Mouse (Mus musculus): ENCODE data around the gene Cradd. TPM values are rescaled to one million over a fixed set of nuclear protein-coding genes. Genes with fewer than 3 reads are reported as not detected.
A peak's percentile ranks its signal among the peaks of the same experiment; 100 is the strongest.

Cradd gene
- polyA plus RNA-seq, 1 experiment from 2014 or later, result 12.9 TPM

DNA sequence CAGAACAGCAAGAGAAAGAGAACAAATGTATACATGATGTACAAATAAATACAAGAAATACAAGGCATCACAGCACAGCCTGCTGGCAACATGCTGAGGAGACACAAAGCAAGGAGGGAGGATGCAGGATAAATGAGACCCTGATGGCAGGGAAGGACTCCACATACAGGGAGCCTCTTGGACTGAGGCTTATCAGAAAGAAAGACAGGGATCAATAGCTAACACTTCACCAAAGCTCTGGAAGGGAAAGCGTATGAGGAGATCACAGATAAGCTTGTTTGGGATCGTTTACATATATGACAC, 78.3 kb downstream of the Cradd start:
- Histone ChIP-seq H3K4me1 (peaks cover 19% of the 10 kb centered on the region), H3K4me2 (no peak overlapping the region), H3K4me3 (no peak overlapping the region), H3K27me3 (no peaks in the 10 kb centered on the region), H3K9ac (no peak overlapping the region), H3K9me3 (no peaks in the 10 kb centered on the region), H3K27ac (0 out of 2 replicates have a peak overlapping the region, but pooled peaks have one; percentile 37), H3K36me3 (no peaks in the 10 kb centered on the region)
- peak; percentile 38; the same call in 1 of the 2 replicates for ATAC-seq (ENCODE audit: borderline replicate concordance, extremely low read depth, low FRiP score, low TSS enrichment)
- WGBS, result 28% methylated on average over 2 of the region's 2 CpGs

GRCm38 (mm10) chr10:95244961-95245679, 78.8 kb downstream of the Cradd start:
- WGBS, result 55% methylated on average over 22 of the region's 23 CpGs
- 0 out of 2 replicates have a peak, but pooled peaks have one; percentile 13 for ATAC-seq (ENCODE audit: borderline replicate concordance, extremely low read depth, low FRiP score, low TSS enrichment)

DNA sequence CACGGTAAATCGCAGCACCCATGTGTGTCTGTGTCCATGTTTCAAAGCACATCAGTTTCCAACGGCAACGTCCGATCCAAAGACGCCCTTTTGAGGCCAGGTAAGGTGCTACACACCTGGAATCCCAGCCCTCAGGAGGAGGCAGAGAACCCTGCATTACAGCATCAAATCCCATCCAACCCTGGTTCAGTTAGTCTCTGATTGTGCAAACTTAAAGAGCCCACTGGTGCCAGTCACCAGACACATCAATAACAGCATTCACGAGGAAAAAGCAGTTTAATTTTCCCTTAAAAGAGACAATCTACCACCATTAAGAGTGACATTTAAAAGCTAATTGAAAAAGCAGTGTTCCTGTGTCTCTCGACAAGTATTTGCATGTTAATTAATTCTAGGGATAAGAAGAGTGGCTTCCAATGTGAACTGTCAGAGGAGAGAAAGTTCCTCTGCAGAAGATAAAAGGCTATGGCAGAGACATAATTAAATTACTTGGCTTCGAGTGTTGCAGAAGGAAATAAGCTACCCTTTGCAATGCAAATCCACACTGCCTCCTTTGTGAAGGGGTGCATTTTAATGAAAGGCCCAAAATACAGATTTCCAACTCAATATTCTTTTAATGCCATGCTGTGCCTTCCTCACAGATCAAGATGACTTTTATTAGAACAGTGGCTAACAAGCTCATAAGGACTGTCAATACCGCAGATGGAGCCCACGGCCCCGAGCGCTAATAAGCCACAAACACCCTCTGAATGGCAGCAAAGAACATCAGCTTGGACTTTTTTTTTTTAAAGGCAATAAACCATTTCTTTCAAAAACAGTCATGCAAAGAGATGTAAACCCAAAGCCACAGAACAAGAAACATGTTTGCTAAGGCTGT, 84.5 kb downstream of the Cradd start:
- no peak overlapping the region for H3K4me3 ChIP-seq
- H3K27me3 ChIP-seq, result no peaks in the 10 kb centered on the region
- no peak for ATAC-seq (ENCODE audit: borderline replicate concordance, extremely low read depth, low FRiP score, low TSS enrichment)
- 64% methylated on average over 13 of the region's 13 CpGs for WGBS
- no peaks in the 10 kb centered on the region for H3K36me3 ChIP-seq
- no peak overlapping the region for H3K4me2 ChIP-seq
- H3K27ac ChIP-seq, result no peak overlapping the region
- no peaks in the 10 kb centered on the region for H3K9me3 ChIP-seq
- H3K4me1 ChIP-seq, result peaks cover 16% of the 10 kb centered on the region; the same call in 1 of the 2 replicates
- H3K9ac ChIP-seq, result no peak overlapping the region

More at GRCm38 (mm10) chr10:95244961-95245679, 78.8 kb downstream of the Cradd start:
- Histone ChIP-seq H3K4me2 (no peak overlapping the region), H3K9ac (no peak overlapping the region), H3K9me3 (no peaks in the 10 kb centered on the region), H3K27me3 (no peaks in the 10 kb centered on the region), H3K4me3 (no peak overlapping the region), H3K27ac (no peak overlapping the region), H3K4me1 (peaks cover 19% of the 10 kb centered on the region), H3K36me3 (no peaks in the 10 kb centered on the region)

- Histone ChIP-seq H3K9ac (no peak overlapping the region), H3K4me2 (no peak overlapping the region), H3K36me3 (no peaks in the 10 kb centered on the region), H3K9me3 (no peaks in the 10 kb centered on the region), H3K4me3 (no peak overlapping the region), H3K27me3 (no peaks in the 10 kb centered on the region), H3K27ac (no peak overlapping the region), H3K4me1 (peaks cover 16% of the 10 kb centered on the region; the same call in 1 of the 2 replicates)
- ATAC-seq (ENCODE audit: borderline replicate concordance, extremely low read depth, low FRiP score, low TSS enrichment), result no peak
- WGBS, result 57% methylated on average over 2 of the region's 2 CpGs
These were observed 85.3 kb downstream of the Cradd start for GRCm38 (mm10) chr10:95238667-95239066.

GRCm38 (mm10) chr10:95236226-95236625, 87.7 kb downstream of the Cradd start:
- Histone ChIP-seq H3K4me2 (no peak overlapping the region), H3K9me3 (no peaks in the 10 kb centered on the region), H3K4me1 (peaks cover 33% of the 10 kb centered on the region), H3K4me3 (no peak overlapping the region), H3K36me3 (no peaks in the 10 kb centered on the region), H3K27ac (no peak overlapping the region), H3K27me3 (no peaks in the 10 kb centered on the region), H3K9ac (no peak overlapping the region)
- WGBS, result 43% methylated on average over 8 of the region's 8 CpGs
- ATAC-seq (ENCODE audit: borderline replicate concordance, extremely low read depth, low FRiP score, low TSS enrichment), result no peak

- no peaks in the 10 kb centered on the region for H3K9me3 ChIP-seq
- ATAC-seq (ENCODE audit: borderline replicate concordance, extremely low read depth, low FRiP score, low TSS enrichment), result no peak
- no peak overlapping the region for H3K9ac ChIP-seq
- no peak overlapping the region for H3K27ac ChIP-seq
- no peaks in the 10 kb centered on the region for H3K27me3 ChIP-seq
- no peak overlapping the region for H3K4me3 ChIP-seq
- WGBS, result 56% methylated on average over 3 of the region's 3 CpGs
- peaks cover 33% of the 10 kb centered on the region for H3K4me1 ChIP-seq
- no peaks in the 10 kb centered on the region for H3K36me3 ChIP-seq
- H3K4me2 ChIP-seq, result no peak overlapping the region
These were observed 89.3 kb downstream of the Cradd start for GRCm38 (mm10) chr10:95234661-95235060.

DNA sequence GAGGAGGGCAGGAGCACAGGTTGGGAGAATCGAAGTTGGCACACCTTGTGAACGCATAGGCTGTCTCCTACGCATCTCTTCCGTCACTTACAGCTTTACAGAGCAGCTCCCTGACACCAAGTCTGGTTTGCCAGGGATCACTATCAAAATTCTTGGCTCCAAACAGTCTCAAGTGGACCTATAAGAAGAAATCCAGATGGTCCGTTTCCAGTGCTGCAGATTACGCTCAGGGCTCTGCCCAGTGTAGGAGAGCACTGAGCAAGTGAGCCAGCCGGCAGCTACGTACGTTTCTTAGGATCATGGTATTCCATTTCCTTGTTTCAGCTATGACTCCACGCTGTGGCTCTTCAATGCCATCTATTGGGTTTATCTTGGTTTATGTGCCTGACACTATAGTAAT, 90.9 kb downstream of the Cradd start:
- peak; percentile 43; the same call in 1 of the 2 replicates for ATAC-seq (ENCODE audit: borderline replicate concordance, extremely low read depth, low FRiP score, low TSS enrichment)
- Histone ChIP-seq H3K36me3 (no peaks in the 10 kb centered on the region), H3K9ac (no peak overlapping the region), H3K4me2 (no peak overlapping the region), H3K27me3 (no peaks in the 10 kb centered on the region), H3K4me3 (no peak overlapping the region), H3K27ac (peak overlapping the region; percentile 68), H3K4me1 (peaks cover 33% of the 10 kb centered on the region), H3K9me3 (no peaks in the 10 kb centered on the region)
- 54% methylated on average over 10 of the region's 10 CpGs for WGBS

DNA sequence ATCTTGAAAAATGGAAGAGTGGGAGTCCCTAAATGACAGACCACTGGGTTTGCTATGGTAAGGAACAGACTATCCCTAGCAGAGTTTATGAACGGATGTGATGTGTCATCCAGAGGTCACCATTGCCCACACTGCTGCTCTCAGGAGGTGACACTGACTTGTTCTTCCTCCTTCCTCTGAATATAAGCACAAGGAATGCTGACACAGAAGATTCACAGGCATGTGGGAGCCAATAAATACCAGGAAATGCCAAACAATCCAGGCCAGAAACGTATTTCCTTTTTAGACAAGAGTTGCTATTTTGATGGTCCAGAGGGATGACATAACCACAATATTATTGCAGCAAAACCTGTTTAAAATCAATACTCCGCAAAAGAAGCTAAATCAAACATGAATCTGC, 91.4 kb downstream of the Cradd start:
- WGBS, result 26% methylated on average over 3 of the region's 3 CpGs
- H3K27ac ChIP-seq, result peak overlapping the region; percentile 68
- H3K4me2 ChIP-seq, result no peak overlapping the region
- no peaks in the 10 kb centered on the region for H3K27me3 ChIP-seq
- H3K36me3 ChIP-seq, result no peaks in the 10 kb centered on the region
- no peak overlapping the region for H3K4me3 ChIP-seq
- ATAC-seq (ENCODE audit: borderline replicate concordance, extremely low read depth, low FRiP score, low TSS enrichment), result peak; percentile 62; the same call in 1 of the 2 replicates
- H3K9me3 ChIP-seq, result no peaks in the 10 kb centered on the region
- H3K9ac ChIP-seq, result no peak overlapping the region
- peaks cover 34% of the 10 kb centered on the region for H3K4me1 ChIP-seq

GRCm38 (mm10) chr10:95228192-95228591, 95.7 kb downstream of the Cradd start:
- WGBS, result 54% methylated on average over 6 of the region's 6 CpGs
- Histone ChIP-seq H3K9ac (no peak overlapping the region), H3K36me3 (no peaks in the 10 kb centered on the region), H3K27ac (peak overlapping the region; percentile 12; the same call in 1 of the 2 replicates), H3K9me3 (no peaks in the 10 kb centered on the region), H3K27me3 (no peaks in the 10 kb centered on the region), H3K4me1 (peaks cover 25% of the 10 kb centered on the region), H3K4me3 (no peak overlapping the region), H3K4me2 (no peak overlapping the region)
- peak; percentile 52 for ATAC-seq (ENCODE audit: borderline replicate concordance, extremely low read depth, low FRiP score, low TSS enrichment)

DNA sequence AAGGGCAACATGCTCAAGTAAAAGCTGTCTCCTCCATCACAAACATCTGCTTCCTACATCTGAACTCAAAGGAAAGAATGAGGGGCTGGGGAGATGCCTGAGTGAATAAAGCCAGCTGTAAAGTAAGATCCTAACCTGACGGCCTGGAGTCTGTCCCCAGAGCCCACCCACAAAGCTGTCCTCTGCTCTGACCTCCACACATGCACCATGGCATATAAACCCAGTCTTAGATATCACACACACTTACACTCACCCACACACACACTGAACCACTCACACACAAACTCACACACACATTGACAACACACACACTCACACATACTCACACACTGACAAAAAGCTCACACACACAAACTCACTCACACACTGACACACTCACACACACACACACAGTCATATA, 96.3 kb downstream of the Cradd start:
- H3K9me3 ChIP-seq, result no peaks in the 10 kb centered on the region
- H3K9ac ChIP-seq, result no peak overlapping the region
- H3K4me1 ChIP-seq, result peaks cover 21% of the 10 kb centered on the region
- no peak overlapping the region for H3K4me2 ChIP-seq
- ATAC-seq (ENCODE audit: borderline replicate concordance, extremely low read depth, low FRiP score, low TSS enrichment), result no peak
- peak overlapping the region; percentile 12; the same call in 1 of the 2 replicates for H3K27ac ChIP-seq
- H3K4me3 ChIP-seq, result no peak overlapping the region
- no peaks in the 10 kb centered on the region for H3K36me3 ChIP-seq
- no peaks in the 10 kb centered on the region for H3K27me3 ChIP-seq
- WGBS, result 29% methylated on average over 1 of the region's 1 CpGs

GRCm38 (mm10) chr10:95226772-95227171, 97.2 kb downstream of the Cradd start:
- H3K36me3 ChIP-seq, result no peaks in the 10 kb centered on the region
- ATAC-seq (ENCODE audit: borderline replicate concordance, extremely low read depth, low FRiP score, low TSS enrichment), result no peak
- H3K4me2 ChIP-seq, result no peak overlapping the region
- H3K4me3 ChIP-seq, result no peak overlapping the region
- no peaks in the 10 kb centered on the region for H3K9me3 ChIP-seq
- 59% methylated on average over 4 of the region's 4 CpGs for WGBS
- no peaks in the 10 kb centered on the region for H3K27me3 ChIP-seq
- no peak overlapping the region for H3K27ac ChIP-seq
- H3K4me1 ChIP-seq, result peaks cover 12% of the 10 kb centered on the region
- no peak overlapping the region for H3K9ac ChIP-seq

DNA sequence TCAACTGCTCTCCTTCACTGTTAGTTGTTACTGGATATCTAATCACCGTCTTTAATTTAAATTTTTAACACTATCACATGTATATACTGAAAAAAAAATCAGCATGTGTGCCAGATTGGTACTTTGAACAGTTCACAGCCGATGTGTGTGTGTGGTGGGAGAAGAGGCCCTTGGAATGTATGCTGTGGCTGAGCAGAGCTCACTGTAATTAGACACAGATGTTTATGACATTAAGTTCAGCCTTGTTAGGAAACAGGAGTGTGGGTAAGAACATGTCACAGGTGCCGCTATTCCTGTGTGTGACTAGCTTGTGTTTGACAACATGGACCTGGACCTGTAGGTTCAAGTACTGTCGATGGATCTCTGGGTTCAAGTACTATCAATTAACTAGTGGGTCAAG, 98.9 kb downstream of the Cradd start:
- Histone ChIP-seq H3K36me3 (no peaks in the 10 kb centered on the region), H3K4me3 (no peak overlapping the region), H3K27me3 (no peaks in the 10 kb centered on the region), H3K9me3 (no peaks in the 10 kb centered on the region), H3K27ac (no peak overlapping the region), H3K9ac (no peak overlapping the region), H3K4me1 (peaks cover 12% of the 10 kb centered on the region), H3K4me2 (no peak overlapping the region)
- 50% methylated on average over 4 of the region's 4 CpGs for WGBS
- ATAC-seq (ENCODE audit: borderline replicate concordance, extremely low read depth, low FRiP score, low TSS enrichment), result no peak
